Mouse (Mus musculus) retina, embryonic 14.5 days (tissue): ENCODE measurements around the gene Cldn1.

Source experiments
- DNase-seq: peaks from one replicate; pipeline ENCODE4 v3.0.0-alpha.2; 2015; ENCODE audit warnings: low spot score

Gene Cldn1

GRCm38 (mm10) chr16:26371325-26372053 is at the start of gene Cldn1:
TSS of gene Cldn1 (minus strand) at chr16:26371841.
- peak; percentile 91 for DNase-seq

- DNase-seq, result no peak
These were observed 47.0 kb upstream of the Cldn1 start for GRCm38 (mm10) chr16:26418616-26419015.

- peak; percentile 30 for DNase-seq
These were observed 32.4 kb upstream of the Cldn1 start for GRCm38 (mm10) chr16:26404070-26404469.

GRCm38 (mm10) chr16:26400971-26401370 is 29.3 kb upstream of the Cldn1 start:
- no peak for DNase-seq

GRCm38 (mm10) chr16:26400549-26400948 is 28.9 kb upstream of the Cldn1 start:
- DNase-seq, result no peak

- DNase-seq, result no peak
These were observed 19.3 kb upstream of the Cldn1 start for GRCm38 (mm10) chr16:26390936-26391335.

- DNase-seq, result no peak
These were observed 14.5 kb upstream of the Cldn1 start for GRCm38 (mm10) chr16:26386159-26386558.

- DNase-seq, result no peak
These were observed 12.5 kb upstream of the Cldn1 start for GRCm38 (mm10) chr16:26384112-26384649.

- no peak for DNase-seq
These were observed 5.5 kb upstream of the Cldn1 start for GRCm38 (mm10) chr16:26377170-26377569.

GRCm38 (mm10) chr16:26370127-26370526 is 1.5 kb downstream of the Cldn1 start:
- DNase-seq, result peak; percentile 26

- no peak for DNase-seq
These were observed 2.5 kb downstream of the Cldn1 start for GRCm38 (mm10) chr16:26369044-26369730.

GRCm38 (mm10) chr16:26368121-26368520 is 3.5 kb downstream of the Cldn1 start:
- no peak for DNase-seq

- DNase-seq, result peak; percentile 61
These were observed 10.9 kb downstream of the Cldn1 start for GRCm38 (mm10) chr16:26360694-26361093.

GRCm38 (mm10) chr16:26359619-26360018 is 12.0 kb downstream of the Cldn1 start:
- peak; percentile 42 for DNase-seq

GRCm38 (mm10) chr16:26358898-26359297 is 12.7 kb downstream of the Cldn1 start:
- no peak for DNase-seq

GRCm38 (mm10) chr16:26357863-26358780 is 13.5 kb downstream of the Cldn1 start:
- no peak for DNase-seq

- DNase-seq, result no peak
These were observed 16.1 kb downstream of the Cldn1 start for GRCm38 (mm10) chr16:26355513-26355912.

- no peak for DNase-seq
These were observed 20.9 kb downstream of the Cldn1 start for GRCm38 (mm10) chr16:26350786-26351185.

GRCm38 (mm10) chr16:26348809-26349208 is 22.8 kb downstream of the Cldn1 start:
- no peak for DNase-seq

- no peak for DNase-seq
These were observed 55.4 kb downstream of the Cldn1 start for GRCm38 (mm10) chr16:26316281-26316680.

- DNase-seq, result no peak
These were observed 56.8 kb downstream of the Cldn1 start for GRCm38 (mm10) chr16:26314815-26315214.

- DNase-seq, result no peak
These were observed 62.2 kb downstream of the Cldn1 start for GRCm38 (mm10) chr16:26309402-26309801.
